Mouse (Mus musculus) heart, embryonic 15.5 days (tissue): ENCODE data around the gene Rinl. TPM values are rescaled to one million over a fixed set of nuclear protein-coding genes. Genes with fewer than 3 reads are reported as not detected.

Source experiments
- ATAC-seq: fragments of 200-750 bp; cut with Nextera tagmentation; replicated peaks from 2 replicates; pipeline ENCODE4 v1.8.0; 2017; ENCODE audit warnings: low read depth, moderate TSS enrichment; ENCODE audit not compliant: insufficient number of reproducible peaks, insufficient read depth, low FRiP score
- H3K27ac ChIP-seq: fragments of 300-500 bp; sonication (generic); 2 replicates; pipeline ENCODE4 v1.5.1; 2015; ENCODE audit warnings: mild to moderate bottlenecking, inconsistent platforms
- H3K27me3 ChIP-seq: fragments of 300-500 bp; sonication (generic); 2 replicates; pipeline ENCODE4 v1.6.1; 2015; ENCODE audit warnings: inconsistent platforms
- H3K36me3 ChIP-seq: fragments of 300-500 bp; sonication (generic); 2 replicates; pipeline ENCODE4 v1.6.1; 2015; ENCODE audit warnings: mild to moderate bottlenecking, inconsistent platforms
- H3K4me1 ChIP-seq: fragments of 300-500 bp; sonication (generic); replicated peaks from 2 replicates; pipeline ENCODE4 v1.6.1; 2015; ENCODE audit warnings: inconsistent platforms
- H3K4me2 ChIP-seq: fragments of 300-500 bp; sonication (generic); 2 replicates; pipeline ENCODE4 v1.6.1; 2015; ENCODE audit warnings: inconsistent platforms, mild to moderate bottlenecking, moderate library complexity
- H3K4me3 ChIP-seq: fragments of 300-500 bp; sonication (generic); 2 replicates; pipeline ENCODE4 v1.5.1; 2015; ENCODE audit warnings: mild to moderate bottlenecking, inconsistent platforms
- H3K9ac ChIP-seq: fragments of 300-500 bp; sonication (generic); 2 replicates; pipeline ENCODE4 v1.6.1; 2015; ENCODE audit warnings: mild to moderate bottlenecking, inconsistent platforms
- H3K9me3 ChIP-seq: fragments of 300-500 bp; sonication (generic); replicated peaks from 2 replicates; pipeline ENCODE4 v1.6.1; 2016; ENCODE audit warnings: inconsistent platforms
- WGBS: fragments of 180-500 bp; shearing (Covaris S2); methylation state at CpG from one replicate; pipeline ENCODE4 v1.1.7; 2015; ENCODE audit warnings: mixed read lengths; 5-methylcytosine and 5-hydroxymethylcytosine counted together
- polyA plus RNA-seq: library from polyadenylated mRNA; unstranded; fragments of >200 nt; fragmentation: Nextera tagmentation; extraction: Ambion mirVana; gene quantifications from 2 replicates; pipeline ENCODE4 v1.2.1, GENCODE M21; 2015

Rinl gene
- 2.8 and 7.3 TPM in 2 replicates for polyA plus RNA-seq

GRCm38 (mm10) chr7:28788307-28789195, at the start of gene Rinl:
TSS of gene Rinl (plus strand) at chr7:28788969.
- Histone ChIP-seq H3K36me3 (peaks cover 13% of the 10 kb centered on the region), H3K4me2 (no peak within 1 kb of the TSS; the same call in 1 of the 2 replicates)

GRCm38 (mm10) chr7:28739829-28740228, 48.9 kb upstream of the Rinl start:
- peaks cover 33% of the 10 kb centered on the region for H3K36me3 ChIP-seq
- no peaks in the 10 kb centered on the region for H3K9me3 ChIP-seq
- H3K27me3 ChIP-seq = no peaks in the 10 kb centered on the region
- H3K27ac ChIP-seq = no peak overlapping the region
- H3K4me2 ChIP-seq = no peak overlapping the region
- H3K4me3 ChIP-seq = no peak overlapping the region
- peaks cover 14% of the 10 kb centered on the region for H3K4me1 ChIP-seq
- ATAC-seq = no peak
- no peak overlapping the region for H3K9ac ChIP-seq
- 92% methylated on average over 21 of the region's 21 CpGs for WGBS

More at GRCm38 (mm10) chr7:28788307-28789195, at the start of gene Rinl:
- Histone ChIP-seq H3K27ac (no peak within 1 kb of the TSS), H3K4me3 (peak within 1 kb of the TSS; percentile 19; the same call in 1 of the 2 replicates), H3K9me3 (no peaks in the 10 kb centered on the region), H3K9ac (no peak within 1 kb of the TSS), H3K4me1 (0 out of 2 replicates have a peak, but pooled peaks cover 6% of the 10 kb centered on the region), H3K27me3 (no peaks in the 10 kb centered on the region)
- no peak for ATAC-seq
- 59% methylated on average over 5 of the region's 5 CpGs for WGBS

DNA sequence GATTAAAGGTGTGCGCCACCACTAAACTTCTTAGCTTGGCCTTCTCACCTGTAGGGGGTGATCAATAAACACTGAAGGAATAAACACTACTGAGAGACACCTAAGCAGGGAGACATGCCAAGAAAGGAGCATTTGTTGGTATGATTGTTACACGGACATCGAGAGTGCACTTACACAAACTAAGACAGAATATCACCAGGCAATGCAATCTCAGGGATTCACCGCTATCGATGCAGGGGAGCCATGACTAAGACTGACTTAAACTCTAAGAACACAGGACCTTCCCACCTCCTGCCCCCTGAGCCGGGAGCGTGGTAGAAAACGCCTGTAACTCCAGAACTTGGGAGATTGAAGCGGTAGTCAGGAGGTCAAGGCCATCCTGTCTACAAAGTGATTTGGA, 47.8 kb upstream of the Rinl start:
- H3K9me3 ChIP-seq = no peaks in the 10 kb centered on the region
- H3K4me3 ChIP-seq = peak overlapping the region; percentile 82
- H3K36me3 ChIP-seq = peaks cover 33% of the 10 kb centered on the region
- peak overlapping the region; percentile 56 for H3K9ac ChIP-seq
- WGBS = 33% methylated on average over 9 of the region's 9 CpGs
- H3K27me3 ChIP-seq = no peaks in the 10 kb centered on the region
- H3K4me1 ChIP-seq = peaks cover 14% of the 10 kb centered on the region
- peak overlapping the region; percentile 68 for H3K4me2 ChIP-seq
- no peak for ATAC-seq
- H3K27ac ChIP-seq = peak overlapping the region; percentile 64

DNA sequence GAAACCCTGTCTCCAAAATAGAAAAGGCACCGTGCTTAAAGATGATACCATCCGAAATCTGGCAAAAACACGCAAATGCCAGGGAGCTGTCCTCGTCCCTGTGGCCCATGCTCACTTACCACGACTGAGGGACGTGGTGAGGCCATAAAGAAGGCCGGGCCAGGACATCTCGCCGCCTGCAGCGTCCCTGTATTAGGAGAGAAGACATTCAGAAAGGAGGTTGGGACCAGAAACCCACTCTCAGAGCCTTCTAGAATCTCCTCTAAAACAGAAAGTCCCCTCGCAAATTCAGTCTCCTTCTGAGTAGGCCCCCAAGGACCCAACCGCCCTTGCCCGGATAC, 47.4 kb upstream of the Rinl start:
- H3K9me3 ChIP-seq = no peaks in the 10 kb centered on the region
- H3K36me3 ChIP-seq = peaks cover 30% of the 10 kb centered on the region
- peak overlapping the region; percentile 68 for H3K4me2 ChIP-seq
- H3K27ac ChIP-seq = peak overlapping the region; percentile 64
- no peaks in the 10 kb centered on the region for H3K27me3 ChIP-seq
- ATAC-seq = 0 out of 2 replicates have a peak, but pooled peaks have one; percentile 1
- H3K4me3 ChIP-seq = peak overlapping the region; percentile 82
- peaks cover 14% of the 10 kb centered on the region for H3K4me1 ChIP-seq
- peak overlapping the region; percentile 56 for H3K9ac ChIP-seq
- WGBS = 1% methylated on average over 13 of the region's 13 CpGs

DNA sequence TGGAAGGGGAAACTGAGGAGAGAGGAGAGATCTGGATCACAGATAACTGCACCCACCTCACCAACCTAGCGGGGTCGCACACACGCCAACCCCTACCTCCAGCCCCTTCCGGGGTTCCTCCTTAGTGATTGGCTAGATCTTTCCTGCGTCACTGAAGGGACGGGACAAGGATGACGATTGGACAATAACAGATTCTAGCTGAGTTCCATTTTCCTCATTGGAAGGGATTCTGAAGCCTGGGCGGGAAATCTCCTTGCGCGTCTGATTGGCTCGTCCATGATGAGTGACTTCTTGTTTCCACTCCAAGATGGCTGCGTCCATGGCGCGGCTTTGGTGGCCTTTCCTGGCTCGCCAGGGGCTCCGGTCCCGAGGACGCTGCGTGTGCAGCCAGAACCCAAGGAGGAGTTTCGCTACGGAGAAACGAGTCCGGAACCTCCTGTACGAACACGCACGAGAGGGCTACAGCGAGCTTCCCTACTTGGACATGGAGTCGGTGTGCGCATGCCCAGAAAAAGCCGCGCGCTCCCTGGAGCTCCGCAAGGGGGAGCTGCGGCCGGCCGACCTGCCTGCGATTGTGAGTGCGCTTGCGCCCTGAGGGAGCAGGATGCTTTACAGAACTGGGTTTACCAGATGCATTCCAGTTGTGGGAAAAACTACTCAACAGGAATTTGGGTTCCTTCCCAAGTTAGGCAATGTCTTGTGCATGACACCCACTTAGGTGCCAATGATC, 46.9 kb upstream of the Rinl start, which contains the start of the genes Mrps12 and Sars2:
Gene Mrps12, minus strand, starts transcription at position 112 of the 730 bp plus-strand sequence.
Gene Sars2, plus strand, starts transcription at position 284 of the 730 bp plus-strand sequence.
- peak within 1 kb of the TSS; percentile 94 for H3K27ac ChIP-seq
- H3K9ac ChIP-seq = peak within 1 kb of the TSS; percentile 79
- peaks cover 27% of the 10 kb centered on the region for H3K36me3 ChIP-seq
- WGBS = under 1% methylated on average over 39 of the region's 39 CpGs
- peak within 1 kb of the TSS; percentile 82 for H3K4me3 ChIP-seq
- H3K27me3 ChIP-seq = no peaks in the 10 kb centered on the region
- H3K4me2 ChIP-seq = peak within 1 kb of the TSS; percentile 68
- no peaks in the 10 kb centered on the region for H3K9me3 ChIP-seq
- H3K4me1 ChIP-seq = peaks cover 14% of the 10 kb centered on the region
- peak; percentile 98 for ATAC-seq

DNA sequence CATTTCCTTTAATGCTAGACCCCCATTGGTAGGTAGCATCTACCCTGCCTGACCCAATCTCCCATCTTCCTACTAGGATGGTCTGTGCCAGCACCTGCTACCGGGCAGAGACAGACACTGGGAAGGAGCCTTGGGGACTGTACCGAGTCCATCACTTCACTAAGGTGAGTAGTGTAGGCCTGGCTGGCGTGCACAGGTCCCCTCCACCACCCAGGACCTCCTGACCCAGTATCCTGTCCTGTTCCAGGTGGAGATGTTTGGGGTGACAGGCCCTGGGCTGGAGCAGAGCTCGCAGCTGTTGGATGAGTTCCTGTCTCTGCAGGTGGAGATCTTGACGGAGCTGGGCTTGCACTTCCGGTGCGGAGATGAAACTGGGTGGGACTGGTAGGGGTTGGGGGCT, 38.8 kb upstream of the Rinl start:
- Histone ChIP-seq H3K27ac (no peak overlapping the region), H3K4me3 (no peak overlapping the region), H3K9ac (no peak overlapping the region), H3K9me3 (no peaks in the 10 kb centered on the region), H3K4me2 (no peak overlapping the region), H3K4me1 (no peaks in the 10 kb centered on the region), H3K27me3 (no peaks in the 10 kb centered on the region), H3K36me3 (peaks cover 10% of the 10 kb centered on the region; the same call in 1 of the 2 replicates)
- ATAC-seq = no peak
- WGBS = 90% methylated on average over 7 of the region's 7 CpGs

GRCm38 (mm10) chr7:28756079-28756478, 32.7 kb upstream of the Rinl start, which contains the start of gene Ccer2:
TSS of gene Ccer2 (plus strand) at chr7:28756174.
- no peak within 1 kb of the TSS for H3K9ac ChIP-seq
- peaks cover 5% of the 10 kb centered on the region for H3K4me1 ChIP-seq
- WGBS = 3% methylated on average over 17 of the region's 17 CpGs
- no peaks in the 10 kb centered on the region for H3K9me3 ChIP-seq
- H3K4me3 ChIP-seq = no peak within 1 kb of the TSS
- no peak within 1 kb of the TSS for H3K4me2 ChIP-seq
- ATAC-seq = no peak
- peaks cover 18% of the 10 kb centered on the region for H3K27me3 ChIP-seq
- peaks cover 17% of the 10 kb centered on the region for H3K36me3 ChIP-seq
- no peak within 1 kb of the TSS for H3K27ac ChIP-seq

DNA sequence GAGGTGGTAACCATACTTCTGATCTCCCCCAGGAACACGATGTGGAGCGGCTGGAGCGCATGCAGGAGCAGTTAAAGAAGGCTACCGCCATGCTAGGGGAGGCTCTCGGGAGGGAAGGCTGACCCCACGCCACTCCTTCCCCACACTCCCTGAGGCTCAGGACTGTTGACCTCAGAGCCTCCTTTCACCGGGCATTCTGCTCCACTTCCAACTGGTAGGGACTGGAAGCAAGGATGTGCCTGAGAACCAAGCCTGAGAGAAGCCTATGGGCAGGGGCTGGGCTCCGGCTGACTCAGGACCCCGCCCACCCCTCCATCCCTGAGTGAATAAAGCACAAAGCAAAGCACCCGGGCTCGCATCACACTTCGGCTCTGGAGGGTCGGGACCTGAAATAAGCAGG, 30.1 kb upstream of the Rinl start:
- no peak overlapping the region for H3K4me2 ChIP-seq
- H3K4me1 ChIP-seq = peaks cover 5% of the 10 kb centered on the region
- 82% methylated on average over 13 of the region's 13 CpGs for WGBS
- no peak for ATAC-seq
- H3K9me3 ChIP-seq = no peaks in the 10 kb centered on the region
- peaks cover 18% of the 10 kb centered on the region for H3K27me3 ChIP-seq
- H3K9ac ChIP-seq = no peak overlapping the region
- H3K4me3 ChIP-seq = no peak overlapping the region
- no peak overlapping the region for H3K27ac ChIP-seq
- H3K36me3 ChIP-seq = peaks cover 20% of the 10 kb centered on the region

- Histone ChIP-seq H3K36me3 (peaks cover 20% of the 10 kb centered on the region), H3K9ac (no peak overlapping the region), H3K4me3 (no peak overlapping the region), H3K4me1 (peaks cover 12% of the 10 kb centered on the region), H3K27ac (no peak overlapping the region), H3K4me2 (no peak overlapping the region), H3K9me3 (no peaks in the 10 kb centered on the region), H3K27me3 (peaks cover 3% of the 10 kb centered on the region)
- 77% methylated on average over 9 of the region's 9 CpGs for WGBS
- ATAC-seq = no peak
Observed at GRCm38 (mm10) chr7:28761907-28762306, 26.9 kb upstream of the Rinl start.

DNA sequence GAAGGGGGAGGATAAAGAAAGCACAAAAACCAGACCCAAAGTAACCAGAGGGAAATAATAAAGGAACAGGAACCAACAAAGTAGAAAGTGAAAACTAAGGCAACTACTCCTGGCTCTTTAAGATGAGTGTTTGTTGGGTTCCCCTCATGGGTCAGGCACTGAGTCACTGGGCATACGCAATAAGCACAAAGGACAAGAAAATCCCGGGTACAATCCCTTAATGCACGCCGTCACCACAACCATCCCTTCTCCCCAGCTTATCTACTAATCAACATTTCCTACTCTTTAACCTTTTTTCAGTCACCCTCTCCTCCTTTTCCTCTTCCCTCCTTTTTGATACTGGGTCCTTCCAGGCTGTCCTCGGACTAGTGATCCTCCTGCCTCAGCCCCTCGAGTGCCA, 23.6 kb upstream of the Rinl start:
- WGBS = 71% methylated on average over 6 of the region's 6 CpGs
- H3K9ac ChIP-seq = no peak overlapping the region

More for the DNA sequence above, 23.6 kb upstream of the Rinl start:
- no peak for ATAC-seq
- Histone ChIP-seq H3K4me2 (peak overlapping the region; percentile 78), H3K4me3 (peak overlapping the region; percentile 85), H3K27ac (no peak overlapping the region), H3K9me3 (no peaks in the 10 kb centered on the region), H3K4me1 (peaks cover 23% of the 10 kb centered on the region), H3K27me3 (no peaks in the 10 kb centered on the region), H3K36me3 (peaks cover 16% of the 10 kb centered on the region)
